Mouse (Mus musculus): ENCODE measurements at regions not wholly inside any gene's neighbourhood (a gene's known extent, or its start where the extent isn't known, plus 50 kb on each side); places are given as distances from the start of the nearest gene placed in this dataset.
"Not testable (repeated sequence)": the region's sequence is repeated elsewhere in the genome, so short reads cannot be mapped to it uniquely, and the experiment has no call there.

DNA sequence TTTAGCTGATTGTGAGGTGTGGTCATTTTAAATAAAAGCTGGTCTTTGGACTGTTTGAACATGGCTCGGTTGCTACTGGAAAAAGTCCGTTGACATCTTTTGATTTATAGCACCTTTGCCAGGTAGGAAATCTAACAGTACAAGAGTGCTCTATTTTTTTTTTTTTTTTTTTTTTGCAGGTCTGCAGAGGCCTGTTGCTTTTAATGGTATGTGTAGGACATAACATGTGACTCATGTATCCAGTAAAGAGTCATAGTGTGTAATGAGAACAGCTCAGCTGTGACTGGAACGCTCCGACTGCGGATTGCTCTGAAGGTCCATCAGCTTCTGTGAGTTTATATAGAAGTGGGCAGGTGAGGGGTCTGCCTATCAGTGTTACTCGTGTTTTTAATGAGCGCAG is 190.0 kb upstream of the Tmem45b start:
- no peak for DNase-seq (ENCODE audit: low spot score in 2 of 2)

DNA sequence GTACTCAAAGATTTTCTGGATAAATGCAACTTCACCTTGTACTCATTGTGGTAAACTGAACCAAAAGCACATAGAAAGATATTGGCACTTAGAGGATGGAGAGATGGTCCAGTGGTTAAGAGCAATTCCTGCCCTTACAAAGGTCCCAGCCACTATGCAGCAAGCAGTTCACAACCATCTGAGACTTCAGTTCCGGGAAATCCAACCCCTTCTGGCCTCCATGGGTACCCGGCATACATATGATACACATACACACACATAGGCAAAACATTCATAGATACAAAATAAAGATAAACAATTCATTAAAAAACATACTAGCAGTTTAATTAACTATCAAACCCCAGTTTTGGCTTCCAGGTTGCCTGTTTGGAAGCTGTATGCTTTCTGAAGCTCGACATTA is 189.5 kb upstream of the Tmem45b start:
- no peak for DNase-seq (ENCODE audit: low spot score in 2 of 2)

DNA sequence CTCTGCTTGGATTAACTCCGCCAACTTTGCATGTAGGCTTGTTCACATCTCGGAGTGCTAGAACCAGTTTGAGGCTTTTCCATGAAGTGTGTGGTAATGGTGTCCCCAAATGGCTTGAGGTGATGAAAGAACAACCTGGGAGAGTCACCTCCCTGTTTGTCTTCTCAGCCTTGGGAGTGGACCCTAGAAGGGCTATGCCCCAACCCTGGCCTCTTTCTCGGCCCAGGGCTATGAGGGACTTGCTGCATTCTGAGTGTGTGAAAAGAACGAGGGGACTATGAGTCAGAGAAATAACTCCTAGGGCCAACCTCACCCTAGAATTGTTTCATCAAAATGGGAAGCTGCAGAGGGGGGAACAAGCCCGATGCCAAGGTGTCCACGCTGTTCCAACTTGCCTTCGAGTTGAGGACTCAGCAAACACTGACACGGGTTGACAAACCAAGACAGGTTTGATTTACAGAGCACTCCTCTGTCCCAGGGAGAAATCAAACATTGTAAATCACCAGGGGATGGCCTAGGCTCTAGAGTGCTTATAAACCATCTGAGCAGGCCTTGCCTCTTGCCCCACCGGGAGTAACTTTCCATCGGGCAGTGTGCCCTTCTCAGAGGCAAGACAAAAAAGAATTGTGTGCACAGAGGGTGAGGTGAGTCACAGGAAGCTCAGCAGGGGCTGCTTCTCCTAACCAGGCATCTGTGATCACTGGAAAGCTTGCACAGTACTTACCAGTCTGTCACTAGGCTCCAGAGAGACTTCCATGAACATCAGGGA is 186.3 kb upstream of the Tmem45b start:
- DNase-seq (ENCODE audit: low spot score in 2 of 2): no peak

DNA sequence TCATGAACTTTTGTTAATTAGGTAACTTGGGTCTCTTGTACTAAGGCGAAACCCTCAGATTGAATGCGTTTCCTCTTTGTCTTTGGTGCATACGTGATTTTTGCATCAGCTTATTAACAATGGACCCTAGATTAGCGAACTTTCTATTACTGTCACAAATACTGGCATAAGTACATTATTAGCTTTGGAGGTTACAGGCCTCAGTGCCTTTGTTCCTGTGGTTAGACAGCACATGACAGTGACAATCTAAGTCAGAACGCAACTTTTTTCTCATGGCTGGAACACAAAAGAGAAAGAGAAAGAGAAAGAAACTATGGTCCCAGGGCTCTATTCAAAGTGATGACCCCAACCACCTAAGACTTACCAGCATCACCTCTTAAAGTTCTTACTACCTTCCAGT is 184.8 kb upstream of the Tmem45b start:
- DNase-seq (ENCODE audit: low spot score in 2 of 2): no peak

DNA sequence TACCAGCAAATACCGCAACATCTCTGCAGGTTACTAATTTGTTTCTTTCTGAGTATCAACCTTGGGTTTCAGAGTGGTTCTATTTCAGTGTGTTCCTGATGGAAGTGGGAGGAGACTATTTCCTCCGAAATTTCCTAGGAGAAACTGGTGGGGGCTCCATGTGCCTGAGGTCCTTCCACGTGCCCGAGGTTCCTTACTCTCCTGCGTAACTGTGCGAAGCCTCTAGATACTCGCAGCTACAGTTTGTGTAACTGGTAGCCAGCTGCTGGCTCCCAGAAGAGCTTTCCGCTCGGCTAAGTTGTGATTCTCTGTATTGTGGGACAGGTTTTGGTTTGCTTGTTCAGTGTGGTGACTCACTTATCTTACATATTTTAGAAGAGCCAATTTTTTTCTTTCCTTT is 184.3 kb upstream of the Tmem45b start:
- DNase-seq (ENCODE audit: low spot score in 2 of 2): no peak

DNA sequence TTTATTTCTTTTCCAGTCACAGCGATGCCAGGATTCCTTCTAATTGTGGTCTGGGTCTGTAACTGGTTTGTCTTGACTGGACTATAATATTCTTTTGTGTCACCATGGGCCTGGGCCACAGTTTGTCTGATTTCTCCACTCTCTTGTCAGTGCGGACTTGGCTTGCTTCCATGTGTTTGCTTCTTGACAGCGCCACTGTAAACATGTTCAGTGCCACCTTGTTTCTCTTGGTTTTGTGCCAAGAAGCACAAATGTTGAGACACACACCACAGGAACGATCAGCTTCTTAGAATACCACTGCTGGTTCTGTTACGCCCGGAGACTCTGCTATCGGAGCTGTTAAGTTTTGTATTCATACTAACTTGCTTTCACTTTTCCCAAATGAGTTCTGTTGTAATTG is 180.9 kb upstream of the Tmem45b start:
- DNase-seq (ENCODE audit: low spot score in 2 of 2): no peak

DNA sequence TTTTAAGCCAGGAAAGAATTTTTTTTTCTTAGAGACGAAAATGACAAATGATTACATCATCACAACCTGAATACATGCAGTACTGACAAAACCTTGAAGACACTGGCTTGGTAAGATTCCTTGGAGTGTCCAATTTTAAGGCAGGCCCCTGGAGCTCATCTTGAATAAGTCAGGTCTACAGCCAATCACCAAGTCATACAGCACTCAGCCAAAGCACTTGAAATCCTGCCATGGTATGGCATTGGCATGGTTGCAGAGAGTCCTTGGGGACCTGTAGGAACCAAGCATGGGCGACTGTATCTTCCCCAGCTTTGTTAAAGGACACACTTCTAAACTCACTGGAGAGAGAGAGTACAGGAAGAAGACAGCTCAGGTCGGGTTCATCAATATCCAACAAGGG is 179.8 kb upstream of the Tmem45b start:
- DNase-seq (ENCODE audit: low spot score in 2 of 2): no peak

DNA sequence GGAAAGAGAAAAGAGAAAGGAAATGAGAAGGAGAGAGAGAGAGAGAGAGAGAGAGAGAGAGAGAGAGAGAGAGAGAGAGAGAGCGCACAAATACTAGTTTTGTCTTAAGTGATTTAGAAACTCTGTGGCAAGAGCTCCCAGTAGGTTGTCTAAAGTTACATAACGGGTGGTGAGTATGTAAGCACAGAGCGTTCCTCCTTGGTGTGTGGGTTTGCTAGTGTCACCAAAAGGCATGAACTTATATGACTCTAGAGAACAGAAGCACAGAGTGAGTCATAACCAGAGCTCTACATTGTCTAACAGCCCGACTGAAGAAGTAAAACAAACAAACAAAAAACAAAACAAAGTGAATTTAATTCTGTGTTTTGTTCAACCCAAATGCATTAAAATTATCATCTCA is 177.9 kb upstream of the Tmem45b start:
- no peak for DNase-seq (ENCODE audit: low spot score in 2 of 2)

DNA sequence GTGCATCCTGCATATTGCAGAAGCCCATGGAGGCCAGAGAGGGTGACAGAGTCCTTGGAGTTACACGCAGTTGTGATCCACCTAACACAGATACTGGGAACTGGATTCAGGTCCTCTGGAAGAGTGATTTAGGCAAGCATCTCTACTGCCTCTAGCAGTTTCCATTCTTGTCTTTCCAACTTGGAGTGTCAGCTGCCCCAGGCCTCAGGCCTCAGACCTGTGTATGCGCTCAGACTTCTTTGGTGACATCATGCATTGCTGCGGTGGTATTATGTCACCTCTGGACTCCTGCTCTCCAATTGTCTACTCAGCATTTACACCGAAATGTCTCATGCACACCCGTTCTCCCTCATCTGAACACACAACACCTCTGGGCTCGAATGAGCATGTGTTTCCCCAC is 164.0 kb upstream of the Tmem45b start:
- DNase-seq (ENCODE audit: low spot score in 2 of 2): no peak

DNA sequence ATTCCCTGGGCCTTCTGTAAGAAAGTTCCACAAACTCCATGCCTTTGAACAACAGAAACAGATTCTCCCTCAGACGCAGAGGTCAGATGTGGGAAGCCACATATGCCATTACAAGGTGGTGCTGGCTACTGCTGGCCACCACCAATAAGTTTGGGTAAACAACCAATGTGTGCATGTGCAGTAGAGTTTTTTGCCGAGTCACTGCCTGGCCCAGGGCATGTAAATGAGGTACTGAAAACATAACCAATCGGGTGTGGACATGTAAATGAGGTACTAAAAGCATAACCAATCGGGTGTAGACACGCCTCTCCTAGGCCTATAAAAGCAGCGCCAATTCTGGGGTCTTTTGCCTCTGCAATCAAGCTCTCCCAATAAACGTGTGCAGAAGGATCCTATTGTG is 157.3 kb upstream of the Tmem45b start:
- DNase-seq (ENCODE audit: low spot score in 2 of 2): not testable (repeated sequence)

DNA sequence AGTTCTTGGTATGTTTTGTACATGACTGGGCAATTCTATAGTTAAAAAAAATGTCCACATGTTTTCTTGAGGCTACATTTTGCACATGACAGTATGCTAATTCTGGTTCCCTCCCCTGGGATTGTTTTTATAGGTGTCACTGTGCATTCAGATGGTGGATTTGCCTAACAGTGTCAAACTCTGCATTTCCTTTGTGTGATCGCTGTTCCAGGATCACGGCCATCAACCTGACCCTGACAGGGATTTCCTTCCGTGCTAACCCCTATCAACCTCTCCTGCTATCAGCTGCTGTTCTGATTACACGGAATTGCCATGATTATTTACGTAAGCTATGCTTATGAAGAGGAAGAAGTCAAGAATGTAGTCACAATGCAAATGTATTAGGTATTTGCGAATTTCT is 155.1 kb upstream of the Tmem45b start:
- no peak for DNase-seq (ENCODE audit: low spot score in 2 of 2)

DNA sequence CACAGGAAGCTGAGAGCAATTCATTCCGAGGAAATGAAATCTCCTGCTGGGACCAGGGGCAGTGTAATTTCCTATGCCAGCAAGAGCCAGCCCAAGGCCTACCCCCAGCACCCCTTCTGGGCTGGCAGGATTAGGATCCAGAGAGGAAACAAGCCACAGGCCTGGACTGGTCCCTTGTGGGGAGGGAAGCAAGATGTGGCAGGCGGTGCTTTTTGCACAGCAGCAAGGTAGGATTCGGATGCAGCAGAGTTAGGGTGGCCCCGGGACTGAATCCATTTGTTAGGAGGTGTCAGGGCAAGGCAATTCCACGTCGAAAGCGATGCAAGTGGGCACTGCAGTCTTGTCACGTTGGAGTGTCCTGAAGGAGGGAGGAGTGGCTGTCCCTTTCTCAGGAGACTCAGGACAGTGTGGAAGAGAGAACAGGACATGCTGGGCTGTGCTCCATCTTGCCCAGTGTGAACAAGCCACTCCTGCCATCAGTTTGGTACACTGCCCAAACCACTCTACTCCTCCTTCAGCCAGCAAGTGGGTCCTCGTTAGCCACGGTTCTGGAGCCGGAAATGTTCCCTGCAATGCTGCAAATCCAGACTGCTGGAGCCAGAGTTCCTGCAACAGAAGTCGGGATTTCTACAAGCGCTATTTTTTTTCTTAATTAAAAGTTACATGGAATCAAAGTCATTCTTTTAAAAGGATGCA is 150.1 kb upstream of the Tmem45b start:
- DNase-seq (ENCODE audit: low spot score in 2 of 2): no peak

DNA sequence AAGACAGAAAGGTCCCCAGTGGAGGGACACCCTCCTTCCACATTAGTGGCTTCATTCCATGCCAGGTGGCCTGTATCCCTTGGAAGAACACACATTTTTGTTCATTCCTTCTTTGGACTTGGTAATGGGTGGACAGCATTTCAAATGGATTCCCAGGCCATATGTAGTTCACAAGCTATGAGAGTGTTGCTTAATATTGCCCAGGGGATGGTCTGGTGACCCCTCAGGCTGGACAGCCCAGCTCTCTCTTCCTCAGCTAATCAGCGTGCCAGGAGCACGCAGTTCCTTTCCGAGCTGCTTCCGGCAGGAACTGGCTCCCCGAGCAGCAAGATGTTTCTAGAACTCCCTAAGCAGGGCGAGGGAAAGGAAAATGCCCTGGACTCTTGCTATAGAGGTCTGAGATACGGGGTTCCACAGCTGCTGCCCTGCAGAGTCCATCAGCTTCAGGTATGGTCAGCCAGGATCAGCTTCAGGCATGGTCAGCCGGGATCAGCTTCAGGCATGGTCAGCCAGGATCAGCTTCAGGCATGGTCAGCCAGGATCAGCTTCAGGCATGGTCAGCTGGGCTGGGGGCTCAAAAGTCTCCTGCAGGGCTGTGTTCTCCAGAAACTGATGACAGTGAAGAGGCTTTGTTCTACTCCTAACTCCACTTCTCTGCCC is 146.9 kb upstream of the Tmem45b start:
- no peak for DNase-seq (ENCODE audit: low spot score in 2 of 2)

DNA sequence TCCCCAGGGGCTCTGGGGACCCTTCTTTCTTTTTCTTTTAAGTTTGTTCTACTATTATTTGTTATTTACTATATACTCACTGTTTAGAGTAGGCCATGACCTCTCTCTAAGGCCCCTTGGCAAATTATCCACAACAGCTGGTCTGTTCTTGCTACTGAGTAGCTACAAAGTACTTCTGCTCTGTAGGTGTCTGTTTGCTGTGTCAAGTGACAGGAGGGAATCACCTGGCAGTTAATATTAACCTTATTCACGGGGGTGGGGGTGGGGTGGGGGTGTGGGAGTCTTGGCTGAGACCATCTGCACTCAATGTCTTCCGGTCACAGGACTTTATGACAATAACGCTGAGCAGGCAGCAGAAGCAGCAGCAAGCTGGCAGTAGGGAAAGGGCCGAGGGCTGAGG is 146.4 kb upstream of the Tmem45b start:
- no peak for DNase-seq (ENCODE audit: low spot score in 2 of 2)

DNA sequence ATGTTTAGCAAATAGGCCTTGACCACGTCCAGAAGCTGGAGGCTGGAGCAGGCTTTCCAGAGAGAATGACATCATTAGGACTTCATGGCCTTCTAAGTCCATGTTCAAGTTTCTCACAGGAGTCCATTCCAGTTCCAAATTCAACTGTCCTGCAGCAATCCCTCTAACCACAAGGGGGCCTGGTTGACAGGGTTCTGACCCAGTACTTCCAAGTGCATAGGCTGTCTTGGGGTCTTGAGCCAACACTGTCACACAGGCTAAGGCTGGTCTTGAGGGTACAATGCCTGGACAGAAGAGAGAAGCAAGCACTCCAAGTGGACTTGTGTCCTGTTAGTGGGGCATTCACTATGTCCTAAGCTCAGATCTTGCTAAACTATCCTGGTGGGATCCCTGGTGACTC is 145.9 kb upstream of the Tmem45b start:
- DNase-seq (ENCODE audit: low spot score in 2 of 2): peak in 1 of 2 experiments; percentile 15

DNA sequence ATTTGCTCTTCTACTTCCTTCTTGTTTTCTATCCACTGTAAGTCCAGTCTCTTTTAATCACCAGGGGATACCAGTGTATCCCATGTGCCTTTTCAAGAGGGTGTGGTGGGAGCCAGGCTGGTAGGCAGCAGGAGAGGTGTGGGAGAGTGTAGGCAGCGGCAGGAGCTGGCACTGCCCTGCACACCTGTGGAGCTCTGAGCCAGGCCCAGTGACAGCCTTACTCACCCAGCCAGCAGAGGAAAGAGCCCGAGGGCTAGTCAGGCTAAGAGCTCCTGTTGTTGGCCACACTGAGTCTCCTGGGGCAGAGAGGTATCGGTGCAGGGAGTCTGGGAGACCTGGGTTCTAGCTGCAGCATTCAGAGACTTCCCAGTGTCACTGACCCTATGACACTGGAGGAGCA is 145.5 kb upstream of the Tmem45b start:
- DNase-seq (ENCODE audit: low spot score in 2 of 2): no peak

DNA sequence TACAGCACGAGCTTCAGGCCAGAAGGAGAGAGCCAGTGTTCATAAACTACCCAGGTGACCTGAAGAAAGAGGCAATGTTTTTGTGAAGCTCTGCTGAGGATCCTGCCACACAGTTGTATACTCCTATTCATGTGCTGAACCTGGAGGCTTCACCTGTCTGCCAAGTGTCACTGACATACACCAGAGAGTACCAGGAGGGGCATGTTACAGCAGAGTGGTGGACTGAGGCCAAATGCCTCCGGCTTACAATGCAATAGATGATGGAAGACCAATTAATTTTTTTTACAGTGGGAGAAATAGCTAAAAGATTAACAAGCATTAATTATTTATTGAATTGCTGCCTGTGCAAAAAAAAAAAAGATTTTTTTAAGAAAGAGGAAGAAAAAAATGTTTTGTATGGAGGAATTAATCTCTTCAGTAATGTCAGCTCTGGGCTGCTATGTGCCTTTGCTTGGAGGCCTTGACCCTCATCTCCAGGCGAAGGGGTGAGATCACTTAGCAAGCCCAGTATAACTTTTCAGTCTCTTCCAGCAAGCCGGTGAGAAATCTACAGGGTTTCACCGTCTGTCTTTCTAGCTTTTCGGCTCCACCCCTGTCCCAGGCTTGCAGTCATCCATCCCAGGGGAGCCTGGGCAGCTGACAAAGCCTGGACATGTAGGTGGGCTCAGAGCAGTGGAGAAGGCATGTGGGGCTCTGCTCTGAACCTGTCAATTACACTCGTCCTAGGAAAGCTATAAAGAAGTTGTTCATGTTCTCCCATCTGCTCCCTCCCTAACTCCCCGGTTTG is 144.0 kb upstream of the Tmem45b start:
- DNase-seq (ENCODE audit: low spot score in 2 of 2): no peak

DNA sequence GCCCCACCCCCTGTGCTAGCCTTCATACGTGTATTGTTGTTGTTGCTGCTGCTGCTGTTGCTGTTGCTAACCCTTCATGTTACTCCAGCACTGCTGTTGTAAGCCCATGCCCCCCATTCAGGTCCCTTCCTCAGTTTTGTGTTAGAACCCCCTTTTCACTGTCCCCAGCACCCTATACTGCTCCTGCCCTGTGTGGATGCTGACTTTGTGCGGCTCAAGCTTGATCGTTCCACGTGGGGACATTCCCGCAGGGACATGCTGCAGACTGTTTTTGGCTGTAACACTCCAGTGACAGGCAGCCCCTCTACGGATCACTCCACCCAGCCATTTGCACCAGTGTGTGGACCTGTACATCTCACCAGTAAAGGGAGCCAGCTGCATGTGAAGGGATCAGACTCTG is 142.7 kb upstream of the Tmem45b start:
- no peak for DNase-seq (ENCODE audit: low spot score in 2 of 2)

DNA sequence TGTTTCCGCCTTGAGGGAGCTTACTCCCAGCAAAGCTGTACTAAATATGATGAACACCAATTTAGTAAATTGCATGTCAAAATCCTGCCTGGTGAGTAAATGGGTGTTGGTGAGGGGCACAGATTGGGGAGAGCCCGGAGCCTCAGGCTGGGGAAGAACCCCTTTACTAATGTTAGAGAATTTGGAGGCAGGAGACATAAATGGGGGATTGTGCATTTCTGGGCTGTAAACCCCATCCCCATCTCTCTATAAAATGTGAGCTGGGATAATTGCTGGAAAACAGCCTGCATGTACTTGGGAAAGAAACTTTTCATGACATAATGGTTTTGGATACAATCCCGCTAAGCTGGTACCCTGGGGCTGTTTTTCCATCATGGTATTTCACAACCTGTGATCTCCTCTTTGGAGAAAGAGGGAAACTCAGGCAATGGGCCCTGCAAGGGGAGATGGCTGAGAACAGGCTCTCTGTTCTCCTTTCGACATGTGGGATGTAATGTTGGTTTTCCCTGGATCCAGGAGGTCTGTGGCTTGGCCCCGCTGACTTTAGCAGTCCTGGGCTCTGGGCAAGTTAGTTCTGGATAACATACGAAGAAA is 140.3 kb upstream of the Tmem45b start:
- DNase-seq (ENCODE audit: low spot score in 2 of 2): no peak

DNA sequence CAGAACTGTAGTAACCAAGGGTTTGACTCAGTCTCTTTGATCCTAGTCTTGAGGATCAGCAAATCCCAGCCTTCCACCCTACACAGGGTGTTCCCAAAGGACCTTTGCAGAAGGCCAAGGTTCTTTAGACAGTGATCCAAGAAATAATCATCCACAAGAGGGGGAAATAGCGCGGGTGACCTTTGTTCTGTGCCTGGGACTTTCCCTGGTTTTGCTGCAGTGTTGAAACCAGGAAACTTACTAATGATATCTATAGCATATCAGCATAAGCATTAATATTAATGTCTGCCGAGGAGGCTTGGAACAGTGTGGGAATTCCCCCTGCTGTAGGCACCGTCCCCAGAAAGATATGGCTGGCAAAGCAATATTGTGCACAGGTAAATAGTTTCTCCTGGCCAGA is 138.4 kb upstream of the Tmem45b start:
- DNase-seq (ENCODE audit: low spot score in 2 of 2): no peak

DNA sequence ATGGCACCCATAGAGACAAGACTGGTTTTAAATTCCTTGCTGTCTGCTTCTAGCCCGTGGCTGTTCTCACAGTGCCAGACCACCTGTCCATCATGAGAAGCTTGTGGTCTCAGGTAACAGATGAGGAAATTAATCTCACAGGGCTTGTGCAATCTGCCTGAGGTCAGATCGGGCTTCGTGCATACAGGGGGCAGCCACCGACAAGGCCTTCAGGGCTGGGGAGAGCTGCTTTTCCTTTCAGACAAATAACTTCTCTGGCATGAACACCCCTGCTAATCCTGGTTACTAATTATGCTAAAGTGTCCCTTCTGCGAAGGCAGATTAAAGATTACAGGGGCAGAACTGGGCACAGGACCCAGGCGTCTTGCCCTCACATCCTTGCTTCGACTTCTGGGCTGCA is 130.8 kb upstream of the Tmem45b start:
- no peak for DNase-seq (ENCODE audit: low spot score in 2 of 2)
